Mouse (Mus musculus): ENCODE measurements at regions not wholly inside any gene's neighbourhood (a gene's known extent, or its start where the extent isn't known, plus 50 kb on each side); places are given as distances from the start of the nearest gene placed in this dataset.

DNA sequence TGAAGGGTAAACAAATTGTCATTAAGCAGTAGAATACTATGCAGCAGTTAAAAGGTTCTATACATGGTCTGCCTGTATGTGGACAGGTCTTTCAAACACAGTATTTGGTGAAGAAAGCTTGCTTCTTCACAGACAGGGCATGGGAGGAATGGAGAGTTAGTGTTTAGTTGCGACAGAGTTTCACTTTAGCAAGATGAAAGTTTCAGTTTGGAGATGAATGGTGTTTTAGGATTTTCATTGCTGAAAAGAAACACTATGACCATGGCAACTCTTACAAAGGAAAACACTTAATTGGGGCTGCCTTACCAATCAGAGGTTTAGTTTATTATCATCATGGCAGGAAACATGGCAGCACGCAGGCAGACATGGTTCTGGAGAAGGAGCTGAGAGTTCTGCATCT is 162.2 kb upstream of the Id2 start:
- Histone ChIP-seq H3K4me3 (ENCODE audit: insufficient read depth in 1 of 2, low read depth in 1 of 2, low read length in 2 of 2, poor library complexity in 1 of 2, severe bottlenecking in 1 of 2) (no peak overlapping the region), H3K27ac (ENCODE audit: insufficient read depth, low read depth, low read length, poor library complexity, severe bottlenecking) (no peak overlapping the region), H3K36me3 (ENCODE audit: control insufficient read depth, insufficient read depth, low read length, poor library complexity, severe bottlenecking) (no peaks in the 10 kb centered on the region), H3K9me3 (ENCODE audit: control insufficient read depth, insufficient read depth, low read depth, low read length) (no peaks in the 10 kb centered on the region), H3K9ac (ENCODE audit: insufficient read depth, low read depth, low read length, poor library complexity, severe bottlenecking) (no peak overlapping the region), H3K4me1 (ENCODE audit: control insufficient read depth in 2 of 2, insufficient read depth in 2 of 2, low read length in 2 of 2, poor library complexity in 1 of 2) (no peaks in the 10 kb centered on the region)
- in situ Hi-C loops (cut with MboI; ENCODE audit: low sequenced_read_pairs in 2 of 2, unreplicated experiment in 2 of 2), result loop anchor here in 1 of 2 experiments (10.0 kb wide), 1 partner anchor 64 kb away; no protein-coding TSS in a partner anchor
- TF ChIP-seq HCFC1 (IDR thresholded peaks at IDR 0.05; ENCODE audit: borderline replicate concordance, insufficient read depth, low read length) (no peak), MAFK (IDR thresholded peaks at IDR 0.05; ENCODE audit: insufficient read depth, low read depth, low read length) (no peak), ZC3H11A (IDR thresholded peaks at IDR 0.05; ENCODE audit: borderline replicate concordance, low read depth, low read length) (no peak), CHD2 (IDR thresholded peaks at IDR 0.05; ENCODE audit: low read depth, low read length) (no peak), ZNF384 (IDR thresholded peaks at IDR 0.05; ENCODE audit: low read depth, low read length) (no peak)
- DNase-seq (ENCODE audit: low read depth, low spot score), result no peak

- H3K36me3 ChIP-seq (ENCODE audit: control insufficient read depth, insufficient read depth, low read length, poor library complexity, severe bottlenecking), result no peaks in the 10 kb centered on the region
- H3K9me3 ChIP-seq (ENCODE audit: control insufficient read depth, insufficient read depth, low read depth, low read length), result no peaks in the 10 kb centered on the region
- no peak for DNase-seq (ENCODE audit: low read depth, low spot score)
- no peak overlapping the region for H3K9ac ChIP-seq (ENCODE audit: insufficient read depth, low read depth, low read length, poor library complexity, severe bottlenecking)
- H3K4me1 ChIP-seq (ENCODE audit: control insufficient read depth in 2 of 2, insufficient read depth in 2 of 2, low read length in 2 of 2, poor library complexity in 1 of 2), result no peaks in the 10 kb centered on the region
- H3K4me3 ChIP-seq (ENCODE audit: insufficient read depth in 1 of 2, low read depth in 1 of 2, low read length in 2 of 2, poor library complexity in 1 of 2, severe bottlenecking in 1 of 2), result no peak overlapping the region
- in situ Hi-C loops (cut with MboI; ENCODE audit: low sequenced_read_pairs in 2 of 2, unreplicated experiment in 2 of 2), result loop anchor here in 1 of 2 experiments (10.0 kb wide), 1 partner anchor 61 kb away; no protein-coding TSS in a partner anchor
- TF ChIP-seq MAFK (IDR thresholded peaks at IDR 0.05; ENCODE audit: insufficient read depth, low read depth, low read length) (no peak), ZNF384 (IDR thresholded peaks at IDR 0.05; ENCODE audit: low read depth, low read length) (no peak), CHD2 (IDR thresholded peaks at IDR 0.05; ENCODE audit: low read depth, low read length) (no peak), HCFC1 (IDR thresholded peaks at IDR 0.05; ENCODE audit: borderline replicate concordance, insufficient read depth, low read length) (no peak), ZC3H11A (IDR thresholded peaks at IDR 0.05; ENCODE audit: borderline replicate concordance, low read depth, low read length) (no peak)
- no peak overlapping the region for H3K27ac ChIP-seq (ENCODE audit: insufficient read depth, low read depth, low read length, poor library complexity, severe bottlenecking)
Measured at GRCm38 (mm10) chr12:25256268-25256667, 159.3 kb upstream of the Id2 start.

DNA sequence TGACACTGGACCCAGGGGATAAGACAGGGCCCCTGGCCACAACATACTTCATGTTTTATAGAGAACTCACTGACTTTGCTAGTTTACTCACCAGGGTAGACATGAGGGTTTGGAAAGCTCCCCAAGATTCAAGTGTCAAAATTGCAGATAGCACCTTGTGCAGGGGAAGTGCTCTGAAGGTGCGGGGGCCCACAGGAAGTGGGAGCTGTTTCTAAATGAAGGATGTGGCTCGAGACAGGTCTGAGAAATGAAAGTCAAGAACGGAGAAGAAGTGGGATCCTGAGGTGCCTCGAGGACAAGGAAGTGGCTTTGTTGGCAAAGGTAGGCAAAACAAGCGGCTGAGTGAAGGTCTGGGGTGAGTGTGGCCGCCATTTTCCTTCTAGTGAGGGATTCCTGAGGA is 157.8 kb upstream of the Id2 start:
- in situ Hi-C loops (cut with MboI; ENCODE audit: low sequenced_read_pairs in 2 of 2, unreplicated experiment in 2 of 2), result loop anchor here in 1 of 2 experiments (10.0 kb wide), 1 partner anchor 60 kb away; no protein-coding TSS in a partner anchor
- Histone ChIP-seq H3K36me3 (ENCODE audit: control insufficient read depth, insufficient read depth, low read length, poor library complexity, severe bottlenecking) (no peaks in the 10 kb centered on the region), H3K9me3 (ENCODE audit: control insufficient read depth, insufficient read depth, low read depth, low read length) (no peaks in the 10 kb centered on the region), H3K9ac (ENCODE audit: insufficient read depth, low read depth, low read length, poor library complexity, severe bottlenecking) (no peak overlapping the region), H3K4me3 (ENCODE audit: insufficient read depth in 1 of 2, low read depth in 1 of 2, low read length in 2 of 2, poor library complexity in 1 of 2, severe bottlenecking in 1 of 2) (no peak overlapping the region), H3K27ac (ENCODE audit: insufficient read depth, low read depth, low read length, poor library complexity, severe bottlenecking) (no peak overlapping the region), H3K4me1 (ENCODE audit: control insufficient read depth in 2 of 2, insufficient read depth in 2 of 2, low read length in 2 of 2, poor library complexity in 1 of 2) (no peaks in the 10 kb centered on the region)
- no peak for DNase-seq (ENCODE audit: low read depth, low spot score)
- TF ChIP-seq CHD2 (IDR thresholded peaks at IDR 0.05; ENCODE audit: low read depth, low read length) (no peak), ZC3H11A (IDR thresholded peaks at IDR 0.05; ENCODE audit: borderline replicate concordance, low read depth, low read length) (no peak), ZNF384 (IDR thresholded peaks at IDR 0.05; ENCODE audit: low read depth, low read length) (no peak), HCFC1 (IDR thresholded peaks at IDR 0.05; ENCODE audit: borderline replicate concordance, insufficient read depth, low read length) (no peak), MAFK (IDR thresholded peaks at IDR 0.05; ENCODE audit: insufficient read depth, low read depth, low read length) (no peak)

DNA sequence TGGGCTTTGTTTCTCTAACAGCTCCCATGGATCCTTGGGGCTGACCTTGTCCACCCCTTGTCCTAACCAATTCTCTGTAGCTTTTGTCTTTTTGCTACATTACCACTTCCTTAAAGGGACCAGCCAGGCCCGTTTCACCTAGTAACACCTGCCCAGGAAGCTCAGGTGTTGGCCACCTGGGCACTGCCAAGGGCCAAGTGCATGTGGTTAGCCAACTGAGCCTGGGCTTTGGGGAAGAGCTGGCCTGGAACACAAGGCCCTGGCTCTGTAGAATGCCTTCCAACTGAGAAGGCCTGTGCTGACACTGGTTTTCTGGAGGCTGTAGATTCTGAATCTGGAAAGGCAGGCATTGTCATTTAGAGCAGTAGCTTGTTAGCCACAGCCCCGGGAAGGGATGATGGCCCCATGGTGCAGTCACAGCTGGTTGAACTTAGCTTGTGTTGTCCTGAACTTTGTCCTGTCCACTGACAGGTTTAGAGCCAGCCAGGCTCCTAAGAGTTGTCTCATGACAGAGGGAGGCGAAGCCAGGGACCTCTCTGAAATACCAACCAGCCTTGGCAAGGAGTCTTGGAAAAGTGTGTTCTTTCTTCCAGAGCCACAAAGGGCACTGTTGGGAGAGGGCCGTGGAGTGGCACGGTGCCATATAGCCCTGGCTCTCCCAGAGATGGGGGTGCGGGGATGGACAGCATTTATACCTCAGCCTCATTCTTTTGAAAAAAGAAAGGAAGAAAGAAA is 156.0 kb upstream of the Id2 start:
- no peaks in the 10 kb centered on the region for H3K4me1 ChIP-seq (ENCODE audit: control insufficient read depth in 2 of 2, insufficient read depth in 2 of 2, low read length in 2 of 2, poor library complexity in 1 of 2)
- H3K9ac ChIP-seq (ENCODE audit: insufficient read depth, low read depth, low read length, poor library complexity, severe bottlenecking), result no peak overlapping the region
- no peaks in the 10 kb centered on the region for H3K36me3 ChIP-seq (ENCODE audit: control insufficient read depth, insufficient read depth, low read length, poor library complexity, severe bottlenecking)
- no peak overlapping the region for H3K4me3 ChIP-seq (ENCODE audit: insufficient read depth in 1 of 2, low read depth in 1 of 2, low read length in 2 of 2, poor library complexity in 1 of 2, severe bottlenecking in 1 of 2)
- TF ChIP-seq CHD2 (IDR thresholded peaks at IDR 0.05; ENCODE audit: low read depth, low read length), result no peak
- TF ChIP-seq ZC3H11A (IDR thresholded peaks at IDR 0.05; ENCODE audit: borderline replicate concordance, low read depth, low read length), result no peak
- in situ Hi-C loops (cut with MboI; ENCODE audit: low sequenced_read_pairs in 2 of 2, unreplicated experiment in 2 of 2), result loop anchor here in 1 of 2 experiments (10.0 kb wide), 1 partner anchor 58 kb away; no protein-coding TSS in a partner anchor
- no peak for DNase-seq (ENCODE audit: low read depth, low spot score)
- H3K9me3 ChIP-seq (ENCODE audit: control insufficient read depth, insufficient read depth, low read depth, low read length), result no peaks in the 10 kb centered on the region
- H3K27ac ChIP-seq (ENCODE audit: insufficient read depth, low read depth, low read length, poor library complexity, severe bottlenecking), result no peak overlapping the region
